Mouse (Mus musculus) midbrain, embryonic 16.5 days (tissue): Measurements from ENCODE around the gene Mr1. TPM values are rescaled to one million over a fixed set of nuclear protein-coding genes. Genes with fewer than 3 reads are reported as not detected.

Source experiments
- ATAC-seq: fragments of 200-750 bp; cut with Nextera tagmentation; 2 replicates; pipeline ENCODE4 v1.8.0; 2017; ENCODE audit warnings: moderate TSS enrichment
- H3K27ac ChIP-seq: fragments of 300-500 bp; sonication (generic); 2 replicates; pipeline ENCODE4 v1.5.1; 2014; ENCODE audit warnings: mild to moderate bottlenecking, low read length, mixed read lengths
- H3K27me3 ChIP-seq: fragments of 300-500 bp; sonication (generic); 2 replicates; pipeline ENCODE4 v1.6.1; 2014; ENCODE audit warnings: low read depth, low read length, mixed read lengths; ENCODE audit not compliant: control insufficient read depth, insufficient read depth
- H3K36me3 ChIP-seq: fragments of 300-500 bp; sonication (generic); 2 replicates; pipeline ENCODE4 v1.6.1; 2014; ENCODE audit warnings: mild to moderate bottlenecking, low read length, moderate library complexity, mixed read lengths; ENCODE audit not compliant: control insufficient read depth, insufficient read depth
- H3K4me1 ChIP-seq: fragments of 300-500 bp; sonication (generic); 2 replicates; pipeline ENCODE4 v1.6.1; 2014; ENCODE audit warnings: mild to moderate bottlenecking, low read length, mixed read lengths; ENCODE audit not compliant: control insufficient read depth, insufficient read depth
- H3K4me2 ChIP-seq: fragments of 300-500 bp; sonication (generic); 2 replicates; pipeline ENCODE4 v1.6.1; 2014; ENCODE audit warnings: mild to moderate bottlenecking, low read length, mixed read lengths
- H3K4me3 ChIP-seq: fragments of 300-500 bp; sonication (generic); 2 replicates; pipeline ENCODE4 v1.5.1; 2014; ENCODE audit warnings: low read depth, mild to moderate bottlenecking, low read length, moderate library complexity, mixed read lengths
- H3K9ac ChIP-seq: fragments of 300-500 bp; sonication (generic); 2 replicates; pipeline ENCODE4 v1.6.1; 2014; ENCODE audit warnings: low read depth, low read length, mixed read lengths
- H3K9me3 ChIP-seq: fragments of 300-500 bp; sonication (generic); replicated peaks from 2 replicates; pipeline ENCODE4 v1.6.1; 2014; ENCODE audit warnings: mild to moderate bottlenecking, low read length, mixed read lengths; ENCODE audit not compliant: control insufficient read depth, poor library complexity, severe bottlenecking
- WGBS: fragments of 180-500 bp; shearing (Covaris S2); extraction: QIAGEN DNeasy Blood & Tissue Kit; methylation state at CpG from one replicate; pipeline ENCODE4 v1.1.7; 2014; 5-methylcytosine and 5-hydroxymethylcytosine counted together
- polyA plus RNA-seq: library from polyadenylated mRNA; unstranded; fragments of >200 nt; fragmentation: Nextera tagmentation; extraction: Ambion mirVana; gene quantifications from 2 replicates; pipeline ENCODE4 v1.2.1, GENCODE M21; 2015

The Mr1 gene
- polyA plus RNA-seq, 1 experiment from 2014 or later = 1.6 TPM

- H3K27me3 ChIP-seq = no peaks in the 10 kb centered on the region
- ATAC-seq = no peak
- no peak overlapping the region for H3K9ac ChIP-seq
- no peaks in the 10 kb centered on the region for H3K36me3 ChIP-seq
- 77% methylated on average over 6 of the region's 6 CpGs for WGBS
- H3K4me2 ChIP-seq = no peak overlapping the region
- no peak overlapping the region for H3K27ac ChIP-seq
- H3K4me1 ChIP-seq = no peaks in the 10 kb centered on the region
- no peak overlapping the region for H3K4me3 ChIP-seq
- no peaks in the 10 kb centered on the region for H3K9me3 ChIP-seq
Observed at GRCm38 (mm10) chr1:155145620-155146019, 994 bp downstream of the Mr1 start.

- no peaks in the 10 kb centered on the region for H3K9me3 ChIP-seq
- 68% methylated on average over 2 of the region's 2 CpGs for WGBS
Observed at GRCm38 (mm10) chr1:155140076-155140475, 6.5 kb downstream of the Mr1 start.

GRCm38 (mm10) chr1:155138795-155139194 is 7.8 kb downstream of the Mr1 start:
- ATAC-seq = no peak
- Histone ChIP-seq H3K9me3 (no peaks in the 10 kb centered on the region), H3K36me3 (no peaks in the 10 kb centered on the region), H3K27me3 (no peaks in the 10 kb centered on the region), H3K27ac (no peak overlapping the region), H3K9ac (no peak overlapping the region), H3K4me3 (no peak overlapping the region), H3K4me2 (no peak overlapping the region), H3K4me1 (no peaks in the 10 kb centered on the region)
- WGBS = 94% methylated on average over 7 of the region's 7 CpGs

More at GRCm38 (mm10) chr1:155140076-155140475, 6.5 kb downstream of the Mr1 start:
- Histone ChIP-seq H3K27me3 (no peaks in the 10 kb centered on the region), H3K4me1 (no peaks in the 10 kb centered on the region), H3K9ac (no peak overlapping the region), H3K36me3 (no peaks in the 10 kb centered on the region), H3K27ac (no peak overlapping the region), H3K4me2 (no peak overlapping the region), H3K4me3 (no peak overlapping the region)
- no peak for ATAC-seq

- Histone ChIP-seq H3K36me3 (no peaks in the 10 kb centered on the region), H3K4me3 (no peak overlapping the region), H3K27me3 (no peaks in the 10 kb centered on the region), H3K4me2 (no peak overlapping the region), H3K4me1 (no peaks in the 10 kb centered on the region), H3K27ac (no peak overlapping the region), H3K9me3 (no peaks in the 10 kb centered on the region), H3K9ac (no peak overlapping the region)
- 70% methylated on average over 8 of the region's 8 CpGs for WGBS
- ATAC-seq = no peak
Observed at GRCm38 (mm10) chr1:155134866-155135265, 11.7 kb downstream of the Mr1 start.

GRCm38 (mm10) chr1:155127429-155127934 is 19.1 kb downstream of the Mr1 start:
- ATAC-seq = no peak
- no peak overlapping the region for H3K9ac ChIP-seq
- H3K4me1 ChIP-seq = no peaks in the 10 kb centered on the region
- 93% methylated on average over 5 of the region's 5 CpGs for WGBS
- H3K27ac ChIP-seq = no peak overlapping the region
- no peaks in the 10 kb centered on the region for H3K36me3 ChIP-seq
- no peaks in the 10 kb centered on the region for H3K9me3 ChIP-seq
- H3K4me3 ChIP-seq = no peak overlapping the region
- H3K27me3 ChIP-seq = no peaks in the 10 kb centered on the region
- no peak overlapping the region for H3K4me2 ChIP-seq

GRCm38 (mm10) chr1:155126716-155127115 is 19.9 kb downstream of the Mr1 start:
- Histone ChIP-seq H3K4me1 (no peaks in the 10 kb centered on the region), H3K27me3 (no peaks in the 10 kb centered on the region), H3K27ac (no peak overlapping the region), H3K4me3 (no peak overlapping the region), H3K9ac (no peak overlapping the region), H3K36me3 (no peaks in the 10 kb centered on the region), H3K9me3 (no peaks in the 10 kb centered on the region), H3K4me2 (no peak overlapping the region)
- ATAC-seq = no peak
- WGBS = 89% methylated on average over 5 of the region's 5 CpGs

- WGBS = 95% methylated on average over 5 of the region's 5 CpGs
- Histone ChIP-seq H3K4me2 (no peak overlapping the region), H3K4me1 (no peaks in the 10 kb centered on the region), H3K36me3 (no peaks in the 10 kb centered on the region), H3K9ac (no peak overlapping the region), H3K4me3 (no peak overlapping the region), H3K9me3 (no peaks in the 10 kb centered on the region), H3K27ac (no peak overlapping the region), H3K27me3 (no peaks in the 10 kb centered on the region)
- no peak for ATAC-seq
Observed at GRCm38 (mm10) chr1:155124397-155124796, 22.2 kb downstream of the Mr1 start.

GRCm38 (mm10) chr1:155121977-155122939 is 24.4 kb downstream of the Mr1 start:
- Histone ChIP-seq H3K9ac (no peak overlapping the region), H3K4me2 (no peak overlapping the region), H3K9me3 (no peaks in the 10 kb centered on the region), H3K36me3 (no peaks in the 10 kb centered on the region), H3K4me3 (no peak overlapping the region), H3K4me1 (no peaks in the 10 kb centered on the region), H3K27ac (no peak overlapping the region), H3K27me3 (no peaks in the 10 kb centered on the region)
- 80% methylated on average over 21 of the region's 21 CpGs for WGBS
- no peak for ATAC-seq

GRCm38 (mm10) chr1:155119719-155120118 is 26.9 kb downstream of the Mr1 start:
- no peaks in the 10 kb centered on the region for H3K36me3 ChIP-seq
- H3K27me3 ChIP-seq = no peaks in the 10 kb centered on the region
- ATAC-seq = no peak
- no peak overlapping the region for H3K4me2 ChIP-seq
- 96% methylated on average over 1 of the region's 1 CpGs for WGBS
- H3K9ac ChIP-seq = no peak overlapping the region
- H3K9me3 ChIP-seq = no peaks in the 10 kb centered on the region
- H3K4me1 ChIP-seq = no peaks in the 10 kb centered on the region
- H3K27ac ChIP-seq = no peak overlapping the region
- no peak overlapping the region for H3K4me3 ChIP-seq
